Mouse (Mus musculus) olfactory bulb, adult 2 months (tissue): ENCODE results near the gene Fbxw11. TPM values are rescaled to one million over a fixed set of nuclear protein-coding genes. Genes with fewer than 3 reads are reported as not detected.
A peak's percentile ranks its signal among the peaks of the same experiment; 100 is the strongest.

ENCODE experiments used
- H3K27ac ChIP-seq: fragments of 200-500 bp; 2 replicates; pipeline ENCODE4 v1.5.1; 2012; ENCODE audit warnings: low read depth, low read length; ENCODE audit not compliant: insufficient read depth
- H3K4me1 ChIP-seq: fragments of 200-500 bp; 2 replicates; pipeline ENCODE4 v1.6.1; 2012; ENCODE audit warnings: low read length; ENCODE audit not compliant: control insufficient read depth, insufficient read depth
- H3K4me3 ChIP-seq: fragments of 200-500 bp; 2 replicates; pipeline ENCODE4 v1.5.1; 2012; ENCODE audit warnings: mild to moderate bottlenecking, low read depth, low read length, moderate library complexity; ENCODE audit not compliant: insufficient read depth
- CTCF ChIP-seq: fragments of 200-500 bp; IDR thresholded peaks from 2 replicates; pipeline ENCODE4 v1.5.1; 2012; ENCODE audit warnings: low read depth, mild to moderate bottlenecking, low read length, moderate library complexity; ENCODE audit not compliant: insufficient read depth
- POLR2A ChIP-seq: fragments of 200-500 bp; IDR thresholded peaks from 2 replicates; pipeline ENCODE4 v1.6.1; 2012; ENCODE audit warnings: mild to moderate bottlenecking, low read depth, low read length, moderate library complexity; ENCODE audit not compliant: insufficient read depth
- WGBS: fragments of 180-500 bp; shearing (Covaris S2); methylation state at CpG from one replicate; pipeline ENCODE4 v1.1.7; 2018; 5-methylcytosine and 5-hydroxymethylcytosine counted together
- polyA plus RNA-seq: library from polyadenylated mRNA; stranded (reverse); fragments of >200 nt; gene quantifications from 2 replicates; pipeline ENCODE4 v1.2.4, GENCODE M21; 2012; ENCODE audit warnings: low replicate concordance; ENCODE audit not compliant: missing spikeins, insufficient read depth, insufficient read length

The Fbxw11 gene
- polyA plus RNA-seq, 1 experiment, result not detected

GRCm38 (mm10) chr11:32621831-32622478 is 20.6 kb upstream of the Fbxw11 start:
- TF ChIP-seq CTCF (no peak), POLR2A (no peak)
- Histone ChIP-seq H3K4me3 (no peak overlapping the region), H3K27ac (no peak overlapping the region), H3K4me1 (peaks cover 5% of the 10 kb centered on the region)
- WGBS, result 93% methylated on average over 12 of the region's 12 CpGs

- 91% methylated on average over 13 of the region's 13 CpGs for WGBS
- TF ChIP-seq CTCF (no peak), POLR2A (no peak)
- Histone ChIP-seq H3K4me3 (no peak overlapping the region), H3K27ac (no peak overlapping the region), H3K4me1 (peaks cover 5% of the 10 kb centered on the region)
These were observed 19.9 kb upstream of the Fbxw11 start for GRCm38 (mm10) chr11:32622479-32623190.

DNA sequence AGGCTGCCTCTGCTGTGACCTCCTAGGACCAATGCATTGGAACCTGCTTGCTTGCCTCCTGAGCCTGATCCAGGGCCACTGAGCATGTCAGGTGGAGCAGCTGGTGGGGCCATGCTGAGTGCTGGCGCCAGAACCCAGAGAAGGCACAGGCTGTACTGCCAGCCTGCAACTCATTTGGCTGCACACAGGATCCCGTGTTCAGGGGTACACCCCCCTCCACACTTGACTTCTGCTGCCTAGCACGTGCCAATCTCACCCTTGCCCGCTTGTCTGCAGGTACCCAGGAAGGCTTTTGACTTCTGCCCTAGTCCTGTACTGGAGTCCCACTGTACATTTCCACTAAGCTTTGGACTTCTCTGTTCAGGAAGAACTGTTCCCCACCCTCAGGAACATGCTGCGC is 19.3 kb upstream of the Fbxw11 start:
- H3K27ac ChIP-seq, result no peak overlapping the region
- 71% methylated on average over 5 of the region's 5 CpGs for WGBS
- no peak overlapping the region for H3K4me3 ChIP-seq
- TF ChIP-seq POLR2A (no peak), CTCF (no peak)
- H3K4me1 ChIP-seq, result peaks cover 5% of the 10 kb centered on the region

DNA sequence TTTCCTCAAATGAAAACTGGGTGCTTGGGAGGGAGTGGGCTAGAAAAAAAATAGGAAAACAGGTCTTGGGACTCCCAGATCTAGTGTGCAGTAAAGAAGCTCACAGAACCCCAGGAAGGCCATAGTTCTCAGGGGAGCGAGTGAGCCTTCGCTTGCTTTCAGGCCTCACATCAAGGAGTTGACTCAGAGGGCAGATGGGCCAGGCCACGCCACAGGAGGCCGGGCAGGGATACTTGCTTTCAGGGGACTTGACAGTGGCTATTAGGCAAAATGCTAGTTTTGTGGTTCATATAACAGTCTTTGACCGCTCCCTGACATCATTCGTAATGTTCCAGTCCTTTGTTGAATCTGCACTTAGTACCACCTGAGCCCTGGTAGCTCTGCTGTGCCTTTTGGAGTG is 18.6 kb upstream of the Fbxw11 start:
- TF ChIP-seq CTCF, result no peak
- no peak for TF ChIP-seq POLR2A
- Histone ChIP-seq H3K4me3 (no peak overlapping the region), H3K4me1 (peaks cover 5% of the 10 kb centered on the region), H3K27ac (no peak overlapping the region)
- 93% methylated on average over 6 of the region's 6 CpGs for WGBS

DNA sequence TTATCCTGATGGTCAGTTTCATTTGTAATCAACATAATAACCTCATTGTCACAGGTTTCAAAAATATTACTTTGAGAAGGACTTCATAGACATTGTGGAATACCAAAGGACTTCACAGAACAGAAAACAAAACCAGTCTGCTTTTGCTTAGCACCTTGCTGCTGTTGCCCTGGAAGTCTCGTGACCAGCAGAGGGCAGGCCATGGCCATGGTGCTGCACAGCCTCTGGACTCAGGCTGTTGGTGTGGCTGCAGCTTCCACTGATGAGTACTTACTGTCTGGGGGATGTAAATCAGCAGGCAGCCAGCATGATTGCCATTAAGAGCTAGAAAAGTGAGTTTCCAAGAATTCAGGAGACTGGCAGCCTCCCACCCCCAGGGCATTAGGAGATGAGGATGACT is 16.8 kb upstream of the Fbxw11 start:
- Histone ChIP-seq H3K4me1 (no peaks in the 10 kb centered on the region), H3K4me3 (no peak overlapping the region), H3K27ac (no peak overlapping the region)
- 67% methylated on average over 1 of the region's 1 CpGs for WGBS
- no peak for TF ChIP-seq POLR2A
- TF ChIP-seq CTCF, result peak; percentile 43; the same call in 1 of the 2 replicates

GRCm38 (mm10) chr11:32626079-32626478 is 16.4 kb upstream of the Fbxw11 start:
- TF ChIP-seq CTCF (no peak), POLR2A (no peak)
- no peak overlapping the region for H3K27ac ChIP-seq
- no peak overlapping the region for H3K4me3 ChIP-seq
- WGBS, result 86% methylated on average over 6 of the region's 6 CpGs
- no peaks in the 10 kb centered on the region for H3K4me1 ChIP-seq

GRCm38 (mm10) chr11:32627900-32628299 is 14.6 kb upstream of the Fbxw11 start:
- H3K4me3 ChIP-seq, result no peak overlapping the region
- no peak overlapping the region for H3K27ac ChIP-seq
- H3K4me1 ChIP-seq, result no peaks in the 10 kb centered on the region
- WGBS, result 92% methylated on average over 6 of the region's 6 CpGs
- no peak for TF ChIP-seq CTCF
- no peak for TF ChIP-seq POLR2A

GRCm38 (mm10) chr11:32629713-32630211 is 12.8 kb upstream of the Fbxw11 start:
- TF ChIP-seq CTCF, result no peak
- TF ChIP-seq POLR2A, result no peak
- H3K4me3 ChIP-seq, result no peak overlapping the region
- WGBS, result 89% methylated on average over 4 of the region's 4 CpGs
- no peak overlapping the region for H3K27ac ChIP-seq
- no peaks in the 10 kb centered on the region for H3K4me1 ChIP-seq

GRCm38 (mm10) chr11:32632671-32633070 is 9.9 kb upstream of the Fbxw11 start:
- no peaks in the 10 kb centered on the region for H3K4me1 ChIP-seq
- no peak overlapping the region for H3K4me3 ChIP-seq
- no peak overlapping the region for H3K27ac ChIP-seq
- TF ChIP-seq POLR2A, result no peak
- no peak for TF ChIP-seq CTCF
- 96% methylated on average over 5 of the region's 5 CpGs for WGBS

GRCm38 (mm10) chr11:32633542-32633941 is 9.0 kb upstream of the Fbxw11 start:
- no peaks in the 10 kb centered on the region for H3K4me1 ChIP-seq
- WGBS, result 69% methylated on average over 3 of the region's 3 CpGs
- no peak for TF ChIP-seq POLR2A
- no peak for TF ChIP-seq CTCF
- H3K4me3 ChIP-seq, result no peak overlapping the region
- H3K27ac ChIP-seq, result no peak overlapping the region
